Mouse (Mus musculus) hindbrain, embryonic 16.5 days (tissue): Measurements from ENCODE around the gene Rela. TPM values are rescaled to one million over a fixed set of nuclear protein-coding genes. Genes with fewer than 3 reads are reported as not detected.
A peak's percentile ranks its signal among the peaks of the same experiment; 100 is the strongest.
"Not testable (repeated sequence)": the region's sequence is repeated elsewhere in the genome, so short reads cannot be mapped to it uniquely, and the experiment has no call there.

Source experiments
- ATAC-seq: fragments of 200-750 bp; cut with Nextera tagmentation; 2 replicates; pipeline ENCODE4 v1.8.0; 2017; ENCODE audit warnings: moderate TSS enrichment, moderate library complexity
- H3K27ac ChIP-seq: fragments of 300-500 bp; sonication (generic); 2 replicates; pipeline ENCODE4 v1.5.1; 2014; ENCODE audit warnings: low read depth, mild to moderate bottlenecking, control low read depth, low read length, moderate library complexity
- H3K27me3 ChIP-seq: fragments of 300-500 bp; sonication (generic); replicated peaks from 2 replicates; pipeline ENCODE4 v1.6.1; 2014; ENCODE audit warnings: low read length; ENCODE audit not compliant: control insufficient read depth, insufficient read depth
- H3K36me3 ChIP-seq: fragments of 300-500 bp; sonication (generic); 2 replicates; pipeline ENCODE4 v1.6.1; 2014; ENCODE audit warnings: mild to moderate bottlenecking, low read length, moderate library complexity, mixed read lengths; ENCODE audit not compliant: control insufficient read depth, insufficient read depth
- H3K4me1 ChIP-seq: fragments of 300-500 bp; sonication (generic); 2 replicates; pipeline ENCODE4 v1.6.1; 2014; ENCODE audit warnings: low read depth, low read length; ENCODE audit not compliant: control insufficient read depth, insufficient read depth
- H3K4me2 ChIP-seq: fragments of 300-500 bp; sonication (generic); 2 replicates; pipeline ENCODE4 v1.6.1; 2014; ENCODE audit warnings: mild to moderate bottlenecking, low read length, control low read depth, moderate library complexity
- H3K4me3 ChIP-seq: fragments of 300-500 bp; sonication (generic); 2 replicates; pipeline ENCODE4 v1.5.1; 2014; ENCODE audit warnings: mild to moderate bottlenecking, low read length, control low read depth, moderate library complexity
- H3K9ac ChIP-seq: fragments of 300-500 bp; sonication (generic); 2 replicates; pipeline ENCODE4 v1.6.1; 2014; ENCODE audit warnings: low read depth, mild to moderate bottlenecking, control low read depth, low read length, moderate library complexity
- H3K9me3 ChIP-seq: fragments of 300-500 bp; sonication (generic); 2 replicates; pipeline ENCODE4 v1.6.1; 2014; ENCODE audit warnings: mild to moderate bottlenecking, low read length, moderate library complexity; ENCODE audit not compliant: control insufficient read depth
- WGBS: fragments of 180-500 bp; shearing (Covaris S2); extraction: QIAGEN DNeasy Blood & Tissue Kit; methylation state at CpG from one replicate; pipeline ENCODE4 v1.1.7; 2014; 5-methylcytosine and 5-hydroxymethylcytosine counted together
- polyA plus RNA-seq: library from polyadenylated mRNA; unstranded; fragments of >200 nt; fragmentation: Nextera tagmentation; extraction: Ambion mirVana; gene quantifications from 2 replicates; pipeline ENCODE4 v1.2.1, GENCODE M21; 2015

Gene Rela
- polyA plus RNA-seq, 1 experiment from 2014 or later: 35.7 TPM

DNA sequence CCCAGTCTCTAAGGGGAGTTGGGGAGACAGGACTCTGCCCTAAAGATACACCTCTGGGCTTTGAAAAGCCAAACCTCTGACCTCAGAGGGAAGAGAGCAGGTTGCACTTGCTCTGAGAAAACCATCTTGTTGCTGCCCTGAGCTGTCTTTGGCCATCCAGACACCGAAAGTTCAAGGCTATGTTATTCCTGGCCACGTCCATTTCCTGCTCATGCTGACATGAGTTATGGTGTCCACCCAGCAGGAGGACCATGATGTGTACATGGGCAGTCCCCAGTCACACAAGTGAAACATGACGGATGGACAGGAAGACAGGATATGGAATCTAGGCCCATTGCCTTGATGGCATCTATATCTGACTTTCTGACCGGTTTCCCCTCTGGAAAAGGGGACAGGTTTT, 43.1 kb downstream of the Rela start:
- 90% methylated on average over 4 of the region's 4 CpGs for WGBS
- Histone ChIP-seq H3K4me2 (no peak overlapping the region), H3K4me1 (no peaks in the 10 kb centered on the region), H3K9me3 (no peaks in the 10 kb centered on the region), H3K9ac (no peak overlapping the region), H3K27ac (no peak overlapping the region), H3K4me3 (no peak overlapping the region), H3K27me3 (no peaks in the 10 kb centered on the region), H3K36me3 (peaks cover 67% of the 10 kb centered on the region)
- no peak for ATAC-seq

DNA sequence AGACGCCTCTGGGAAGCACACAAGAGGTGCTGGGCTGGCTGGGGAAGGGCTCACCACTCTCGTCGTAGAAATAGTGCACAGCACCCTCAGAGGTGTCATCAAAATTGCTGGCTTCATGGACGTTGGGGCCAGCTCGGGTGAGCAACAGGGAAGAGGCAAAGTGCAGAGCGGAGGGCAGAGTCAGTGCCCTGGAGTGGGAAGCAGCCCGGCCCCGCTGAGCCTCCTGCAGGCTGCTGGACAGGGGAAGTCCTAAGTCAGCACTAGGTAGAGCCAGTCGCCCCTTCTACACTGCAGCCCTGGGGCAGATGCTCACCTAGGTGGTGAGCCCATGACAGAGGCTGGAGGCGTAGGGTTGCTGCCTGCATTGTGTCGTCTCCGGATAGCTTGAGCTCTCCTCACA, 47.0 kb downstream of the Rela start:
- Histone ChIP-seq H3K9me3 (no peaks in the 10 kb centered on the region), H3K27me3 (no peaks in the 10 kb centered on the region), H3K4me3 (no peak overlapping the region), H3K9ac (no peak overlapping the region), H3K4me1 (peaks cover 11% of the 10 kb centered on the region), H3K27ac (no peak overlapping the region), H3K4me2 (no peak overlapping the region), H3K36me3 (peaks cover 56% of the 10 kb centered on the region)
- no peak for ATAC-seq
- WGBS: 94% methylated on average over 12 of the region's 12 CpGs

DNA sequence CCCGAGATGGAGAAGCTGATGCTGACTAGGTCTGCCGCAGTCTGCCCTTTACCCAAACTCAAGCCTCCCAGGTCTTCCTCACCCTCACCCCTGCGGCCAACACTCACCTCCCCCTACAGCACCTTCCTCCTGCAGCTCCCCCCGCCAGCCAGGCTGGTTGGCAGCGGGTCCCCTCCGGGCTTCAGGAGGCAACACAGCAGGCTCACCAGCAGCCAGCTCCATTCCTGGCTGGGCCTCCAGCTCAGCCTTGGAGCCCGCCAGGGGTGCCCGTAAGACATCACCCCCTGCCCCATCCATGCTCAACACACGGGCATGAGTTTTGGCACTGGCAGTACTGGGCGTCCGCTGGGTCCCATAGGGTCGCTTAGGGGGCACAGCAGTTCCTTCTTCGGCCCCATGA, 47.7 kb downstream of the Rela start:
- Histone ChIP-seq H3K4me3 (no peak overlapping the region), H3K4me1 (peaks cover 14% of the 10 kb centered on the region), H3K4me2 (no peak overlapping the region), H3K9me3 (no peaks in the 10 kb centered on the region), H3K36me3 (peaks cover 49% of the 10 kb centered on the region), H3K27me3 (no peaks in the 10 kb centered on the region), H3K27ac (no peak overlapping the region), H3K9ac (no peak overlapping the region)
- ATAC-seq: no peak
- WGBS: 94% methylated on average over 13 of the region's 13 CpGs

DNA sequence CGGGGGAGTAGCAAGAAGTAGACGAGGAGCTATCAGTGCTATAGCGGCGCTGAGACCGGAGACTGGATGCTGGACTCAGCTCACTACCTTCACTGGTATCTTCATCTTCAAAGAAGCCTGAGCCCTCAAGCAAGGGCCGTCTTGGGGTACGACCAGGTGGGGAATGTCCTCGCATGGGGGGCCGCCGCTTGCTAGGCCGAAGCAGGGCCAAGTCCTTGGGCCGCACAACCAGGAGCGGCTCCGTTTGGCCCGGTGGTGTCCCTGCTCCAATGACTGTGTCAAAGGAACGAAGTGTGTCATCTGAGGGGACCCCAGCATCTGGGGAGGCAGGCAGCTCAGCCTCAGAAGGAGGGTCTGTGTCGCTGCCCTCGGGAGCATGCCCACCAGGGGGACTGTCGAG, 48.1 kb downstream of the Rela start:
- no peak overlapping the region for H3K9ac ChIP-seq
- WGBS: 93% methylated on average over 19 of the region's 19 CpGs
- ATAC-seq: no peak

DNA sequence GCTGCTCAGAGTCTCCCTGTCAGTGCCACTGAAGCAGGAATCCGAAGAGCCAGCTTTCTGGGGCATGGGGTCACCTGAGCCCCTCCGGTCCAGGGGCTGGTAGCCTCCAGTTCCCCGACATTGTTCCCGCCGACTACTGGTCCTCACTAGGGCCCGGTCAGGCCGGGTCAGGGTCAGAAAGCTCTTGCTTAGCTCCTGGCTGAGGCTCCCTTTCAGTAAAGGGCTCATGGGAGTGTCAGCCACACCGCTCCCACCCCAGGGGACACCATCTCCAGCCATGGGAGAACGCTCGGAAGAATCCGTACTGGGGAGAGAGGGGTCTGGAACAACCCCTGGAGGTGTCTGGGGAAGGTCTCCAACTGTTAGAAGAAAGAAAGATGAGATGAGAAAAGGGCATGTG, 48.6 kb downstream of the Rela start:
- WGBS: 94% methylated on average over 11 of the region's 11 CpGs
- Histone ChIP-seq H3K27ac (no peak overlapping the region), H3K9ac (no peak overlapping the region), H3K36me3 (peaks cover 42% of the 10 kb centered on the region), H3K4me2 (no peak overlapping the region), H3K4me3 (no peak overlapping the region), H3K27me3 (no peaks in the 10 kb centered on the region), H3K4me1 (peaks cover 23% of the 10 kb centered on the region), H3K9me3 (no peaks in the 10 kb centered on the region)
- no peak for ATAC-seq

More for the DNA sequence above, 48.1 kb downstream of the Rela start:
- H3K27ac ChIP-seq: no peak overlapping the region
- H3K9me3 ChIP-seq: no peaks in the 10 kb centered on the region
- H3K4me3 ChIP-seq: no peak overlapping the region
- peaks cover 18% of the 10 kb centered on the region for H3K4me1 ChIP-seq
- no peaks in the 10 kb centered on the region for H3K27me3 ChIP-seq
- H3K36me3 ChIP-seq: peaks cover 44% of the 10 kb centered on the region
- H3K4me2 ChIP-seq: no peak overlapping the region

DNA sequence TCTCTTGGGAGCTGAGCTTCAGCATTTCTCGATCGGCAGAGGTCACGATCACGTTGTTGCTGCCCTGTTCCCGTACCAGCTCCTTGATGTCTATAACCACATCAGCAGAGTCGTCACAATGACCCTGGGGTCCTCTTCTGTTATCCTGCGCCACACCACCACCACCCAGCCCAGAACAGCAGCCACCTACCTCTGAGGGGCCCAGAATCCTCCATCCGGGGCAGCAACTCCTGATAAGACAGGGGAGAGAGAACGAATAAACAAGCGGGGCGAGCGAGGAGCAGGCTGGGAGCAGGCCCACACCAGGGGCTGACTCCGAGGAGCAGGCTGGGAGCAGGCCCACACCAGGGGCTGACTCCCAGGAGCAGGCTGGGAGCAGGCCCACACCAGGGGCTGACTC, 49.2 kb downstream of the Rela start:
- Histone ChIP-seq H3K36me3 (peaks cover 37% of the 10 kb centered on the region), H3K27ac (no peak overlapping the region), H3K4me2 (no peak overlapping the region), H3K4me1 (peaks cover 28% of the 10 kb centered on the region), H3K27me3 (no peaks in the 10 kb centered on the region), H3K4me3 (no peak overlapping the region), H3K9me3 (no peaks in the 10 kb centered on the region), H3K9ac (no peak overlapping the region)
- 92% methylated on average over 13 of the region's 13 CpGs for WGBS
- ATAC-seq: no peak

DNA sequence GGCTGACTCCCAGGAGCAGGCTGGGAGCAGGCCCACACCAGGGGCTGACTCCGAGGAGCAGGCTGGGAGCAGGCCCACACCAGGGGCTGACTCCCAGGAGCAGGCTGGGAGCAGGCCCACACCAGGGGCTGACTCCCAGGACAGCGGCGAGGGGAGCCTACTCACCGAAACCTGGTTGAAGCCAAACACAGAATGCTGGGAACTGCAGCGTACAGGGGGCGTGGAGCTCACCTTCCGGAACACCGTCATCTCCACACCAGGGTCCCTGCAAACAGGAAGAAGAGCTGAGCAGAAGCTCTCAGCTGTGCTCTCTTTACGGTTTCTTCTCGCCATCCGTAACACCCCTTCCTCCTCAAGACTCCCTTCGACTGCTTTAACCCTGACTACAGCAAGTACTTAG, 49.7 kb downstream of the Rela start:
- Histone ChIP-seq H3K9ac (peak overlapping the region; percentile 31; the same call in 1 of the 2 replicates), H3K4me2 (peak overlapping the region; percentile 100), H3K4me1 (peaks cover 34% of the 10 kb centered on the region), H3K36me3 (peaks cover 32% of the 10 kb centered on the region)
- not testable (repeated sequence) for H3K27me3 ChIP-seq, H3K4me3 ChIP-seq, H3K9me3 ChIP-seq, ATAC-seq, H3K27ac ChIP-seq
- WGBS: 87% methylated on average over 11 of the region's 12 CpGs

DNA sequence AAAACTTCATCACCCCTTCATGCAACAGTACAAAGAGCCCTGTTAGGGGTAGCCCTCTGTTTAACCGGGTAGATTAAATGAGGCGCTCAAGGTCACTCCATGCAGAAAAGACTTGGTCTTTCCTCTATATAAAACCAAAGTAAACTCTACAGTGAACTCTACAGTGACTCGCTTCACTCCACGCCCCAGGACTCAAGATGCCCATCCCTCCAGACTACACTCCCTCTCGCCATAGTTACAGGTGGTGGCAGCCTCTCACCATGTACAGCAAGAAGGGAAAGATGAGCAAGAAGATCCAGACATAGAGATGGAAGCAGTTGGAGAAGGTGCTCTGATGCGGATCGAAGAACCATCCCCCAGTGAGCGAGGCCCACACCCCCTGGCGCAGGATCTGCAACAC, 50.5 kb downstream of the Rela start:
- H3K27me3 ChIP-seq: no peaks in the 10 kb centered on the region
- peak overlapping the region; percentile 87 for H3K27ac ChIP-seq
- no peaks in the 10 kb centered on the region for H3K9me3 ChIP-seq
- WGBS: 18% methylated on average over 9 of the region's 9 CpGs
- peak overlapping the region; percentile 92 for H3K9ac ChIP-seq
- peak overlapping the region; percentile 100 for H3K4me2 ChIP-seq
- peak overlapping the region; percentile 97 for H3K4me3 ChIP-seq
- ATAC-seq: no peak
- peaks cover 25% of the 10 kb centered on the region for H3K36me3 ChIP-seq
- peaks cover 41% of the 10 kb centered on the region for H3K4me1 ChIP-seq

DNA sequence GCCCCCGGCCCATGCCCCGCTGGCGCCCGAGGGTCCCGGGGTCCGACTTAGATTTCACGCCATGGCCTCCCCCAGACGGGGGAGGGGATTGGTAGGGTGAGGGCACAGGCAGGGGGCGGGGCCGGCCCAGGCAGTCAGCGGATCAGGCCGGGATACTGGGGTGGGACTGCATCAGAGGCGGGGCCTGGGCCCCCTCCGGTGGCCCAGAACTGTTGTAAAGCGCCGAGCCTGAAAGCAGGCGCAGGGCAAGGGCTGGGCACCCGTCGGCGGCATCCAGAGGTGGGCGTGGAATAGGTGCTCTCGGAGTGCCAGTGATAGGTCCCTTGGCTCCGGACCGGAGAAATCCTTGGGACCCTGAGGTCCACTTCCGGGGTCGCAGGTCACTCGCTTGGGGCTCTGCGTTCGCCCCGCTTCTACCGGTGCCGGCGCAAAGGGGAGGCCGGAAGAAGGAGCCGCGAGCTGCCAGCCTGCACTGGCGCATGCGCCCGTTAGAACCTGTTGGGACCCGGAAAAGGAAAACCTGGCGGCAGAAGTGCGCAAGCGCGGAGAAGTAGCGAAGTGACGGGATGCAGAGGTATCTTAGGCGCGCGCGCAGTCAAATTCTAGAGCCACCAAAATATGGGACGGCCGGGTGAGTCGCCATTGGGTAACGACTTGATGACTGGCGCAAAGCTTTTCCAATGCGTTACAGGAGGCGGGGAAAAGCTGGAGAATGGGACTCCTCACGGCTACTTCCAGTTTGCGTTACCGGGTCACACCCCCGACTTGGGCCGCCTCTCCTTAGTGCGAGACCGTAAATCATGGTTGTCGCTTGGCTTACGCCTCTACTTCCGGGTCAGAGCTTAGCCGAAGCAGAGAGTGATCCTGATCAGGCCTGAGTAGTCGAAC, 51.2 kb downstream of the Rela start, which contains the start of the genes Map3k11 and Pcnx3:
TSS of gene Map3k11 (plus strand) at position 543 of the 888 bp plus-strand sequence.
TSS of gene Pcnx3 (minus strand) at position 709 of the 888 bp plus-strand sequence.
- peak; percentile 97 for ATAC-seq
- H3K9ac ChIP-seq: peak within 1 kb of the TSS; percentile 92
- WGBS: under 1% methylated on average over 68 of the region's 69 CpGs
- peak within 1 kb of the TSS; percentile 100 for H3K4me2 ChIP-seq
- no peaks in the 10 kb centered on the region for H3K9me3 ChIP-seq
- peak within 1 kb of the TSS; percentile 97 for H3K4me3 ChIP-seq
- H3K4me1 ChIP-seq: peaks cover 43% of the 10 kb centered on the region
- H3K27me3 ChIP-seq: no peaks in the 10 kb centered on the region
- H3K36me3 ChIP-seq: peaks cover 23% of the 10 kb centered on the region
- H3K27ac ChIP-seq: peak within 1 kb of the TSS; percentile 87
